Mouse (Mus musculus): Measurements from ENCODE around the gene Arhgef10l. TPM values are rescaled to one million over a fixed set of nuclear protein-coding genes. Genes with fewer than 3 reads are reported as not detected.

Arhgef10l gene
- polyA plus RNA-seq, 1 experiment from 2014 or later, result 18.2 TPM

- H3K36me3 ChIP-seq (replicated peaks), result no peaks in the 10 kb centered on the region
- WGBS, result 78% methylated on average over 7 of the region's 7 CpGs
- peaks cover 38% of the 10 kb centered on the region for H3K4me1 ChIP-seq
- DNase-seq (ENCODE audit: low spot score), result no peak
- no peaks in the 10 kb centered on the region for H3K9me3 ChIP-seq
- H3K4me3 ChIP-seq, result no peak overlapping the region
- H3K27me3 ChIP-seq (replicated peaks; ENCODE audit: low read depth, poor library complexity, severe bottlenecking), result no peaks in the 10 kb centered on the region
- no peak overlapping the region for H3K27ac ChIP-seq (replicated peaks)
Measured at GRCm38 (mm10) chr4:140665053-140665452, 759 bp downstream of the Arhgef10l start.

- DNase-seq (ENCODE audit: low spot score), result no peak
- WGBS, result 30% methylated on average over 10 of the region's 10 CpGs
- no peaks in the 10 kb centered on the region for H3K36me3 ChIP-seq (replicated peaks)
- H3K9me3 ChIP-seq, result no peaks in the 10 kb centered on the region
- H3K27ac ChIP-seq (replicated peaks), result peak overlapping the region; percentile 80
- peaks cover 50% of the 10 kb centered on the region for H3K4me1 ChIP-seq
- H3K4me3 ChIP-seq, result no peak overlapping the region
- no peaks in the 10 kb centered on the region for H3K27me3 ChIP-seq (replicated peaks; ENCODE audit: low read depth, poor library complexity, severe bottlenecking)
Measured at GRCm38 (mm10) chr4:140662882-140663585, 2.8 kb downstream of the Arhgef10l start.

- Histone ChIP-seq H3K4me3 (no peak overlapping the region), H3K27ac (replicated peaks) (peak overlapping the region; percentile 80), H3K9me3 (no peaks in the 10 kb centered on the region), H3K4me1 (peaks cover 56% of the 10 kb centered on the region), H3K27me3 (replicated peaks; ENCODE audit: low read depth, poor library complexity, severe bottlenecking) (no peaks in the 10 kb centered on the region), H3K36me3 (replicated peaks) (no peaks in the 10 kb centered on the region)
- DNase-seq (ENCODE audit: low spot score), result no peak
- 28% methylated on average over 7 of the region's 7 CpGs for WGBS
Measured at GRCm38 (mm10) chr4:140662453-140662852, 3.4 kb downstream of the Arhgef10l start.

GRCm38 (mm10) chr4:140661406-140662022 is 4.3 kb downstream of the Arhgef10l start:
- WGBS, result 77% methylated on average over 18 of the region's 18 CpGs
- Histone ChIP-seq H3K9me3 (no peaks in the 10 kb centered on the region), H3K4me3 (no peak overlapping the region), H3K36me3 (replicated peaks) (no peaks in the 10 kb centered on the region), H3K27ac (replicated peaks) (no peak overlapping the region; the same call in 1 of the 2 replicates), H3K27me3 (replicated peaks; ENCODE audit: low read depth, poor library complexity, severe bottlenecking) (no peaks in the 10 kb centered on the region), H3K4me1 (peaks cover 65% of the 10 kb centered on the region)
- DNase-seq (ENCODE audit: low spot score), result no peak

GRCm38 (mm10) chr4:140657681-140658575 is 7.9 kb downstream of the Arhgef10l start:
- peak overlapping the region; percentile 89 for H3K27ac ChIP-seq (replicated peaks)
- no peaks in the 10 kb centered on the region for H3K27me3 ChIP-seq (replicated peaks; ENCODE audit: low read depth, poor library complexity, severe bottlenecking)
- peak overlapping the region; percentile 42 for H3K4me3 ChIP-seq
- no peaks in the 10 kb centered on the region for H3K9me3 ChIP-seq
- no peaks in the 10 kb centered on the region for H3K36me3 ChIP-seq (replicated peaks)
- 4% methylated on average over 24 of the region's 24 CpGs for WGBS
- peaks cover 63% of the 10 kb centered on the region for H3K4me1 ChIP-seq
- peak; percentile 72 for DNase-seq (ENCODE audit: low spot score)

- H3K4me1 ChIP-seq, result peaks cover 49% of the 10 kb centered on the region
- WGBS, result 75% methylated on average over 8 of the region's 8 CpGs
- H3K4me3 ChIP-seq, result no peak overlapping the region
- no peaks in the 10 kb centered on the region for H3K36me3 ChIP-seq (replicated peaks)
- no peak overlapping the region for H3K27ac ChIP-seq (replicated peaks)
- no peaks in the 10 kb centered on the region for H3K27me3 ChIP-seq (replicated peaks; ENCODE audit: low read depth, poor library complexity, severe bottlenecking)
- DNase-seq (ENCODE audit: low spot score), result no peak
- H3K9me3 ChIP-seq, result no peaks in the 10 kb centered on the region
Measured at GRCm38 (mm10) chr4:140656529-140656928, 9.3 kb downstream of the Arhgef10l start.

GRCm38 (mm10) chr4:140654798-140655197 is 11.0 kb downstream of the Arhgef10l start:
- no peak for DNase-seq (ENCODE audit: low spot score)

GRCm38 (mm10) chr4:140653835-140654583 is 11.8 kb downstream of the Arhgef10l start:
- Histone ChIP-seq H3K27me3 (replicated peaks; ENCODE audit: low read depth, poor library complexity, severe bottlenecking) (no peaks in the 10 kb centered on the region), H3K36me3 (replicated peaks) (no peaks in the 10 kb centered on the region), H3K9me3 (no peaks in the 10 kb centered on the region), H3K27ac (replicated peaks) (no peak overlapping the region), H3K4me3 (no peak overlapping the region), H3K4me1 (peaks cover 52% of the 10 kb centered on the region)
- no peak for DNase-seq (ENCODE audit: low spot score)
- WGBS, result 54% methylated on average over 14 of the region's 14 CpGs

More at GRCm38 (mm10) chr4:140654798-140655197, 11.0 kb downstream of the Arhgef10l start:
- Histone ChIP-seq H3K27me3 (replicated peaks; ENCODE audit: low read depth, poor library complexity, severe bottlenecking) (no peaks in the 10 kb centered on the region), H3K4me3 (no peak overlapping the region), H3K27ac (replicated peaks) (no peak overlapping the region), H3K9me3 (no peaks in the 10 kb centered on the region), H3K4me1 (peaks cover 47% of the 10 kb centered on the region), H3K36me3 (replicated peaks) (no peaks in the 10 kb centered on the region)
- 77% methylated on average over 8 of the region's 8 CpGs for WGBS

GRCm38 (mm10) chr4:140649731-140650130 is 16.1 kb downstream of the Arhgef10l start:
- Histone ChIP-seq H3K27me3 (replicated peaks; ENCODE audit: low read depth, poor library complexity, severe bottlenecking) (no peaks in the 10 kb centered on the region), H3K9me3 (no peaks in the 10 kb centered on the region), H3K36me3 (replicated peaks) (peaks cover 19% of the 10 kb centered on the region), H3K4me3 (no peak overlapping the region), H3K27ac (replicated peaks) (0 out of 2 replicates have a peak overlapping the region, but pooled peaks have one; percentile 20), H3K4me1 (peaks cover 57% of the 10 kb centered on the region)
- WGBS, result 51% methylated on average over 1 of the region's 1 CpGs
- no peak for DNase-seq (ENCODE audit: low spot score)

- H3K36me3 ChIP-seq (replicated peaks), result peaks cover 25% of the 10 kb centered on the region
- H3K4me3 ChIP-seq, result peak overlapping the region; percentile 86
- peaks cover 57% of the 10 kb centered on the region for H3K4me1 ChIP-seq
- peak overlapping the region; percentile 99 for H3K27ac ChIP-seq (replicated peaks)
- no peak for DNase-seq (ENCODE audit: low spot score)
- WGBS, result 23% methylated on average over 9 of the region's 9 CpGs
- H3K9me3 ChIP-seq, result no peaks in the 10 kb centered on the region
- no peaks in the 10 kb centered on the region for H3K27me3 ChIP-seq (replicated peaks; ENCODE audit: low read depth, poor library complexity, severe bottlenecking)
Measured at GRCm38 (mm10) chr4:140649207-140649591, 16.6 kb downstream of the Arhgef10l start.

- H3K36me3 ChIP-seq (replicated peaks), result peaks cover 25% of the 10 kb centered on the region
- no peaks in the 10 kb centered on the region for H3K9me3 ChIP-seq
- peak overlapping the region; percentile 99 for H3K27ac ChIP-seq (replicated peaks)
- no peaks in the 10 kb centered on the region for H3K27me3 ChIP-seq (replicated peaks; ENCODE audit: low read depth, poor library complexity, severe bottlenecking)
- peak; percentile 79 for DNase-seq (ENCODE audit: low spot score)
- WGBS, result 3% methylated on average over 50 of the region's 50 CpGs
- H3K4me3 ChIP-seq, result peak overlapping the region; percentile 86
- H3K4me1 ChIP-seq, result peaks cover 53% of the 10 kb centered on the region
Measured at GRCm38 (mm10) chr4:140648443-140649206, 17.2 kb downstream of the Arhgef10l start.
